Mouse (Mus musculus) midbrain, embryonic 14.5 days (tissue): ENCODE measurements around the gene B4galt4. TPM values are rescaled to one million over a fixed set of nuclear protein-coding genes. Genes with fewer than 3 reads are reported as not detected.
A peak's percentile ranks its signal among the peaks of the same experiment; 100 is the strongest.

Experiments used
- ATAC-seq: fragments of 200-750 bp; cut with Nextera tagmentation; 2 replicates; pipeline ENCODE4 v1.8.0; 2017; ENCODE audit warnings: moderate number of reproducible peaks, moderate library complexity; ENCODE audit not compliant: low FRiP score, low TSS enrichment
- DNase-seq: peaks from one replicate; pipeline ENCODE4 v3.0.0-alpha.2; 2015
- H3K27ac ChIP-seq: fragments of 300-500 bp; sonication (generic); replicated peaks from 2 replicates; pipeline ENCODE4 v1.5.1; 2014; ENCODE audit warnings: mild to moderate bottlenecking, low read depth, low read length, moderate library complexity
- H3K27me3 ChIP-seq: fragments of 300-500 bp; sonication (generic); 2 replicates; pipeline ENCODE4 v1.6.1; 2014; ENCODE audit warnings: low read length, control low read depth, mixed read lengths; ENCODE audit not compliant: control insufficient read depth, insufficient read depth
- H3K36me3 ChIP-seq: fragments of 300-500 bp; sonication (generic); 2 replicates; pipeline ENCODE4 v1.6.1; 2014; ENCODE audit warnings: low read length, control low read depth; ENCODE audit not compliant: control insufficient read depth, insufficient read depth
- H3K4me1 ChIP-seq: fragments of 300-500 bp; sonication (generic); 2 replicates; pipeline ENCODE4 v1.6.1; 2014; ENCODE audit warnings: mild to moderate bottlenecking, antibody characterized with exemption, low read length, control low read depth; ENCODE audit not compliant: control insufficient read depth, insufficient read depth
- H3K4me2 ChIP-seq: fragments of 300-500 bp; sonication (generic); 2 replicates; pipeline ENCODE4 v1.6.1; 2014; ENCODE audit warnings: mild to moderate bottlenecking, low read length, moderate library complexity
- H3K4me3 ChIP-seq: fragments of 300-500 bp; sonication (generic); replicated peaks from 2 replicates; pipeline ENCODE4 v1.5.1; 2014; ENCODE audit warnings: low read depth, low read length
- H3K9ac ChIP-seq: fragments of 300-500 bp; sonication (generic); replicated peaks from 2 replicates; pipeline ENCODE4 v1.6.1; 2014; ENCODE audit warnings: mild to moderate bottlenecking, low read length, moderate library complexity
- H3K9me3 ChIP-seq: fragments of 300-500 bp; sonication (generic); 2 replicates; pipeline ENCODE4 v1.6.1; 2016; ENCODE audit warnings: low read length, control low read depth, mixed read lengths; ENCODE audit not compliant: control insufficient read depth
- WGBS: fragments of 180-500 bp; shearing (Covaris S2); extraction: QIAGEN DNeasy Blood & Tissue Kit; methylation state at CpG from one replicate; pipeline ENCODE4 v1.1.7; 2014; 5-methylcytosine and 5-hydroxymethylcytosine counted together
- polyA plus RNA-seq: library from polyadenylated mRNA; unstranded; fragments of >200 nt; fragmentation: Nextera tagmentation; extraction: Ambion mirVana; gene quantifications from 2 replicates; pipeline ENCODE4 v1.2.1, GENCODE M21; 2014

B4galt4 gene
- polyA plus RNA-seq, 1 experiment from 2014 or later: 31.9 TPM

GRCm38 (mm10) chr16:38742659-38743131, 631 bp downstream of the B4galt4 start:
- peak overlapping the region; percentile 67 for H3K4me2 ChIP-seq
- under 1% methylated on average over 13 of the region's 13 CpGs for WGBS
- ATAC-seq: peak; percentile 55
- peak overlapping the region; percentile 86 for H3K9ac ChIP-seq
- DNase-seq: peak; percentile 59
- 0 out of 2 replicates have a peak, but pooled peaks cover 3% of the 10 kb centered on the region for H3K36me3 ChIP-seq
- H3K9me3 ChIP-seq: no peaks in the 10 kb centered on the region
- H3K27me3 ChIP-seq: no peaks in the 10 kb centered on the region
- peak overlapping the region; percentile 72 for H3K4me3 ChIP-seq
- H3K4me1 ChIP-seq: peaks cover 7% of the 10 kb centered on the region; the same call in 1 of the 2 replicates
- H3K27ac ChIP-seq: peak overlapping the region; percentile 83

GRCm38 (mm10) chr16:38743941-38744673, 2.0 kb downstream of the B4galt4 start:
- H3K9ac ChIP-seq: no peak overlapping the region
- ATAC-seq (no peak), DNase-seq (no peak)
- WGBS: 86% methylated on average over 10 of the region's 10 CpGs
- no peaks in the 10 kb centered on the region for H3K9me3 ChIP-seq
- 0 out of 2 replicates have a peak, but pooled peaks cover 3% of the 10 kb centered on the region for H3K36me3 ChIP-seq
- H3K27me3 ChIP-seq: no peaks in the 10 kb centered on the region
- H3K4me1 ChIP-seq: peaks cover 7% of the 10 kb centered on the region; the same call in 1 of the 2 replicates
- no peak overlapping the region for H3K27ac ChIP-seq
- H3K4me2 ChIP-seq: no peak overlapping the region
- H3K4me3 ChIP-seq: no peak overlapping the region

- ATAC-seq: no peak
- no peak overlapping the region for H3K27ac ChIP-seq
- no peak overlapping the region for H3K4me3 ChIP-seq
- 0 out of 2 replicates have a peak, but pooled peaks cover under 1% of the 10 kb centered on the region for H3K36me3 ChIP-seq
- DNase-seq: no peak
- no peak overlapping the region for H3K9ac ChIP-seq
- 88% methylated on average over 6 of the region's 6 CpGs for WGBS
- no peaks in the 10 kb centered on the region for H3K27me3 ChIP-seq
- H3K4me2 ChIP-seq: no peak overlapping the region
- no peaks in the 10 kb centered on the region for H3K9me3 ChIP-seq
- H3K4me1 ChIP-seq: no peaks in the 10 kb centered on the region
Measured at GRCm38 (mm10) chr16:38750803-38751202, 8.7 kb downstream of the B4galt4 start.

GRCm38 (mm10) chr16:38753631-38754030, 11.6 kb downstream of the B4galt4 start:
- no peak overlapping the region for H3K4me3 ChIP-seq
- no peak overlapping the region for H3K9ac ChIP-seq
- WGBS: 80% methylated on average over 11 of the region's 11 CpGs
- ATAC-seq (no peak), DNase-seq (peak; percentile 20)
- no peaks in the 10 kb centered on the region for H3K9me3 ChIP-seq
- no peak overlapping the region for H3K4me2 ChIP-seq
- no peak overlapping the region for H3K27ac ChIP-seq
- H3K27me3 ChIP-seq: no peaks in the 10 kb centered on the region
- H3K4me1 ChIP-seq: no peaks in the 10 kb centered on the region
- H3K36me3 ChIP-seq: peaks cover 11% of the 10 kb centered on the region

DNA sequence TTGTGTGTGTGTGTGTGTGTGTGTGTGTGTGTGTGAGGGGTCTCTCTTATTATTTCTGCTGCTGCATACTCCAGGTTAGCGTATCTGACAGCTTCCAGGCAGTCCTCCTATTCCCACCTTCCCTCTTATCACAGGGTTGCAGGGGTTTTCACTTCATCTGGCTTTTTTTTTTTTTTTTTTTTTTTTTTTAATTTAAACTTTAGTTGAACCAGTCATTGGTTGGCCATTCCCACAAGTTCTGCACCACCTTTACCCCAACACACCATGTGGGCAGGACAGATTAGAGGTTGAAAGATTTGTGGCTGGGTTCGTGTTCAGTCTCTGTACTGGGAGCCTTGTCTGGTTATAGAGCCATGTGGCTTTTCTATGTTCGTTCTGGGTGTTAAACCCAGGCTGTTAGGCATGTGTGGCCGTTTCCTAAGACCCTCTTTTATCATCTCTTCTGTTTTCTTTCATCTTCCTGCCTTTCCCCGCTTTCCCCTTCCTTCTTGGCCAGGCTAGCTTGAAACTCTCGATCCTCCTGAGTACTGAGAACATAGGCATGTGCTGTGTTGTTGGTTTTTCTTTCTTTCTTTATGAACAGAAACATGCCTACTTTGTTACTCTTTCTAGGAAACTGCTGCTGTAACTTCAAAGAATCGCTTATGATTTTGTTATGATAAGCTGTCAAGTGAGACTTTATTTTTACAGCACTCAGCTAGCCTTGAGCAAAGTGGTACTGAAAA, 13.6 kb downstream of the B4galt4 start:
- Histone ChIP-seq H3K4me1 (no peaks in the 10 kb centered on the region), H3K9me3 (no peaks in the 10 kb centered on the region), H3K4me3 (no peak overlapping the region), H3K27ac (no peak overlapping the region), H3K36me3 (peaks cover 19% of the 10 kb centered on the region), H3K4me2 (no peak overlapping the region), H3K27me3 (no peaks in the 10 kb centered on the region), H3K9ac (no peak overlapping the region)
- 76% methylated on average over 7 of the region's 7 CpGs for WGBS
- DNase-seq (no peak), ATAC-seq (no peak)

GRCm38 (mm10) chr16:38756177-38756503, 14.1 kb downstream of the B4galt4 start:
- Histone ChIP-seq H3K27me3 (no peaks in the 10 kb centered on the region), H3K9me3 (no peaks in the 10 kb centered on the region), H3K4me3 (no peak overlapping the region), H3K27ac (no peak overlapping the region), H3K4me2 (no peak overlapping the region), H3K4me1 (no peaks in the 10 kb centered on the region), H3K9ac (no peak overlapping the region), H3K36me3 (peaks cover 23% of the 10 kb centered on the region)
- ATAC-seq: no peak
- WGBS: 42% methylated on average over 5 of the region's 5 CpGs
- peak; percentile 45 for DNase-seq

DNA sequence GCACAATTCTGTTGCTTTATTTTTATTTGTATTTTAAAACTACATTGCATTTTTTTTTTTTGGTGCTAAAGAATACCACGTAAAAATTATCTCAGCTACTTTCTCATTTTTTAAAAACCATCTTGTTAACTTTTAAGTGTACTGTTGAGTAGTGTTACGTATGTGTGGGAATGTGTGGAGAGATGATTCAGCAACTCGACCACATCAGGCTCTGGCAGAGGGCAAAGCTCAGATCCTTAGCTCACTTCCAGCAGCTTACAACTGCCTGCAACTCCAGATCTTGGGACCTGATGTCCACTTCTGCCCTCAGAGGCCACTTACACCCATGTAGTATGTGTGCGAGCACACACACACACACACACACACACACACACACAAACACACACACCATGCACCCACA, 14.5 kb downstream of the B4galt4 start:
- no peak for ATAC-seq
- WGBS: 89% methylated on average over 4 of the region's 4 CpGs
- Histone ChIP-seq H3K9me3 (no peaks in the 10 kb centered on the region), H3K27ac (no peak overlapping the region), H3K4me1 (no peaks in the 10 kb centered on the region), H3K4me2 (no peak overlapping the region), H3K36me3 (peaks cover 23% of the 10 kb centered on the region), H3K4me3 (no peak overlapping the region), H3K27me3 (no peaks in the 10 kb centered on the region), H3K9ac (no peak overlapping the region)
- DNase-seq: no peak

DNA sequence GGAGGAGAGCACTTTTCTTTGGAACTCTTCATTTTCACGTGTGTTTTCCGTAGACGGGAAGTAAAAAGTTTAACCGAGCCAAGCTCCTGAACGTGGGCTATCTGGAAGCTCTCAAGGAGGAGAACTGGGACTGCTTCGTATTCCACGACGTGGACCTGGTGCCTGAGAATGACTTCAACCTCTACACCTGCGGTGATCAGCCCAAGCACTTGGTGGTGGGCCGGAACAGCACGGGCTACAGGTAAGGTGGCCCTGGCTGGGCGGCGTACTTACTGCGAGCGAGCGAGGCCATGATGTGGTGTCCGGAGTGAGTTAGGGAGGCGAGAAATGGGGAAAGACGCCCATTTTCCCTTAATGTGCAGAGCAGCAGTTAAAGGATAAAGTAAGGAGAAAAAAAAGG, 15.6 kb downstream of the B4galt4 start:
- Histone ChIP-seq H3K27ac (no peak overlapping the region), H3K4me3 (no peak overlapping the region), H3K36me3 (peaks cover 23% of the 10 kb centered on the region), H3K4me1 (no peaks in the 10 kb centered on the region), H3K4me2 (no peak overlapping the region), H3K27me3 (no peaks in the 10 kb centered on the region), H3K9ac (no peak overlapping the region), H3K9me3 (no peaks in the 10 kb centered on the region)
- no peak for ATAC-seq
- WGBS: 94% methylated on average over 19 of the region's 19 CpGs
- no peak for DNase-seq
